Mouse (Mus musculus): Measurements from ENCODE around the gene Olfr905.

DNA sequence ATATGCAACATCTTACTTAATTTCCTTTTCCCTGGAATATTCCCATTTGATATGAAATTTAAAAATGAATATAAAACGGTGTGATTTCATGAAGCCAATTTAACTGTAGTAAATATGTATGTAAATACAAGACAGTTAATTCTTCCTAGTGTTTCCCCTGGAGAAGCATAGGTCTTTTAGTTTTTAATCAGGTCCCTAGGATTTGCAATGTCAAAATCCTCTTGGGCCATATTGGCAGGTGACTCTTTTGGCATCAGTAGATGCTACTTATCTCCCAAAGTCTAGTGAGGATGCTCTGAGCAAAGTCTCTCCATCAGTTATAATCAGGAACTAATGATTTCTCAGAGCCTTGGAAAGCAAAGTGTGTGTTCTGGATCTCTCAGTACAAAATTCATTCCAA lies 41.8 kb upstream of the Olfr905 start, which contains the start of gene Olfr901:
- no peak for TF ChIP-seq POLR2A (IDR thresholded peaks at IDR 0.05; ENCODE audit: borderline replicate concordance, extremely low read depth, insufficient read depth, insufficient read length, poor library complexity, severe bottlenecking)
- no peak for TF ChIP-seq CTCF (IDR thresholded peaks at IDR 0.05; ENCODE audit: borderline replicate concordance, extremely low read depth, insufficient read depth, insufficient read length)

Measured in brain, embryonic 14.5 days (tissue).